Mouse (Mus musculus): ENCODE measurements around the gene Dennd1a. TPM values are rescaled to one million over a fixed set of nuclear protein-coding genes. Genes with fewer than 3 reads are reported as not detected.

The Dennd1a gene
- total and polyA plus RNA-seq, 2 experiments from 2014 or later, result 16.7 to 52.1 TPM

DNA sequence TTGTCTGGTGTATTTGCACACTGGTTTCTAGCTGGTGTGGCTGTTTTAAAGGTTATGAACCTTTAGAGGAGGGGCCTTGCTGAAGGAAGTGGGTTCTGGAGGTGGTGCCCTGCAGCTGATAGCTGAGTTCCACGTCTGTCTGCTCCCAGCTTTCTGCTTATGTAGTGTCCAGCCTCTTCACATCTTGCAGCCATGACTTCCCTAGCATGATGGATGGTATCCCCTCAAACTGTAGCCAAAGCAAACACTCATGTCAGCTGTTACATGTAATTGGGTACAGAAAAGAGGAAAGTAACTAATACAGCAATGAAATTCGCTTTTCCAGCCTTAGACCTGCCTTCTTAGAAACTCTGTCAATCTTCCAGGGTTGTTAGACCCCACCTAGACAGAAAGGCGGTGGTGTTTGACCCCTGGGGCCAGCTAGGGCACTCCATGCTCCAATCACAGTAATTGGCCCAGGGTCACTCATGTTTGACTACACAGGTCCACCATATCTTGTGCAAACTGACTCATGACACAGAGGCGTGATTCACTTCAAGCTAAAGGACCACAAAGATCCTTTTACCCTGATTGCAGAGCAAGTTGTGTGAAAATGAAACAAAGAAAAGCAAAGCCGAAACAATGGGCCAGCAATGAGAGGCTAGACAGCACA is 405.8 kb downstream of the Dennd1a start:
- ATAC-seq (no peak), DNase-seq (no peak)
- Histone ChIP-seq H3K9ac (no peak overlapping the region), H3K27ac (ENCODE audit: low read depth, low read length) (no peak overlapping the region), H3K36me3 (ENCODE audit: insufficient read depth) (no peaks in the 10 kb centered on the region), H3K4me1 (ENCODE audit: insufficient read depth) (no peaks in the 10 kb centered on the region), H3K4me2 (ENCODE audit: low read depth) (no peak overlapping the region), H3K27me3 (ENCODE audit: insufficient read depth, low read length) (no peaks in the 10 kb centered on the region), H3K4me3 (ENCODE audit: low read depth, low read length) (no peak overlapping the region), H3K9me3 (ENCODE audit: low read length) (no peaks in the 10 kb centered on the region)
- no peak for TF ChIP-seq CTCF (IDR thresholded peaks at IDR 0.05; ENCODE audit: low read depth)
- 89% methylated on average over 5 of the region's 5 CpGs for WGBS

- ATAC-seq (peak; percentile 62), DNase-seq (peak; percentile 13)
- Histone ChIP-seq H3K4me1 (ENCODE audit: insufficient read depth) (no peaks in the 10 kb centered on the region), H3K9ac (no peak overlapping the region), H3K4me2 (ENCODE audit: low read depth) (no peak overlapping the region), H3K36me3 (ENCODE audit: insufficient read depth) (no peaks in the 10 kb centered on the region), H3K9me3 (ENCODE audit: low read length) (no peaks in the 10 kb centered on the region), H3K4me3 (ENCODE audit: low read depth, low read length) (no peak overlapping the region), H3K27me3 (ENCODE audit: insufficient read depth, low read length) (no peaks in the 10 kb centered on the region), H3K27ac (ENCODE audit: low read depth, low read length) (no peak overlapping the region)
- no peak for TF ChIP-seq CTCF (IDR thresholded peaks at IDR 0.05; ENCODE audit: low read depth)
- WGBS, result 8% methylated on average over 4 of the region's 4 CpGs
Observed at GRCm38 (mm10) chr2:37879697-37880096, 407.5 kb downstream of the Dennd1a start.

GRCm38 (mm10) chr2:37872791-37873190 is 414.4 kb downstream of the Dennd1a start:
- DNase-seq, result no peak
- no peak overlapping the region for H3K27ac ChIP-seq (ENCODE audit: low read depth, low read length)
- H3K36me3 ChIP-seq (ENCODE audit: insufficient read depth), result no peaks in the 10 kb centered on the region
- 59% methylated on average over 4 of the region's 4 CpGs for WGBS
- H3K4me3 ChIP-seq (ENCODE audit: low read depth, low read length), result no peak overlapping the region
- no peaks in the 10 kb centered on the region for H3K4me1 ChIP-seq (ENCODE audit: insufficient read depth)
- ATAC-seq, result no peak
- no peak overlapping the region for H3K9ac ChIP-seq
- no peaks in the 10 kb centered on the region for H3K27me3 ChIP-seq (ENCODE audit: insufficient read depth, low read length)
- no peak for TF ChIP-seq CTCF (IDR thresholded peaks at IDR 0.05; ENCODE audit: low read depth)
- no peak overlapping the region for H3K4me2 ChIP-seq (ENCODE audit: low read depth)
- H3K9me3 ChIP-seq (ENCODE audit: low read length), result no peaks in the 10 kb centered on the region

GRCm38 (mm10) chr2:37869628-37870027 is 417.6 kb downstream of the Dennd1a start:
- WGBS, result 38% methylated on average over 6 of the region's 6 CpGs
- H3K4me1 ChIP-seq (ENCODE audit: insufficient read depth), result no peaks in the 10 kb centered on the region
- H3K4me3 ChIP-seq (ENCODE audit: low read depth, low read length), result no peak overlapping the region
- no peak overlapping the region for H3K4me2 ChIP-seq (ENCODE audit: low read depth)
- H3K9ac ChIP-seq, result no peak overlapping the region
- peak; percentile 55; the same call in 1 of the 2 replicates for ATAC-seq
- no peak for TF ChIP-seq CTCF (IDR thresholded peaks at IDR 0.05; ENCODE audit: low read depth)
- no peaks in the 10 kb centered on the region for H3K9me3 ChIP-seq (ENCODE audit: low read length)
- peak; percentile 11 for DNase-seq
- no peaks in the 10 kb centered on the region for H3K36me3 ChIP-seq (ENCODE audit: insufficient read depth)
- no peak overlapping the region for H3K27ac ChIP-seq (ENCODE audit: low read depth, low read length)
- H3K27me3 ChIP-seq (ENCODE audit: insufficient read depth, low read length), result no peaks in the 10 kb centered on the region

- Histone ChIP-seq H3K27ac (ENCODE audit: low read depth, low read length) (no peak overlapping the region), H3K4me2 (ENCODE audit: low read depth) (no peak overlapping the region), H3K9ac (no peak overlapping the region), H3K9me3 (ENCODE audit: low read length) (no peaks in the 10 kb centered on the region), H3K4me3 (ENCODE audit: low read depth, low read length) (no peak overlapping the region), H3K4me1 (ENCODE audit: insufficient read depth) (no peaks in the 10 kb centered on the region), H3K27me3 (ENCODE audit: insufficient read depth, low read length) (no peaks in the 10 kb centered on the region), H3K36me3 (ENCODE audit: insufficient read depth) (no peaks in the 10 kb centered on the region)
- ATAC-seq (no peak), DNase-seq (no peak)
- 80% methylated on average over 5 of the region's 5 CpGs for WGBS
- no peak for TF ChIP-seq CTCF (IDR thresholded peaks at IDR 0.05; ENCODE audit: low read depth)
Observed at GRCm38 (mm10) chr2:37867387-37867786, 419.8 kb downstream of the Dennd1a start.

DNA sequence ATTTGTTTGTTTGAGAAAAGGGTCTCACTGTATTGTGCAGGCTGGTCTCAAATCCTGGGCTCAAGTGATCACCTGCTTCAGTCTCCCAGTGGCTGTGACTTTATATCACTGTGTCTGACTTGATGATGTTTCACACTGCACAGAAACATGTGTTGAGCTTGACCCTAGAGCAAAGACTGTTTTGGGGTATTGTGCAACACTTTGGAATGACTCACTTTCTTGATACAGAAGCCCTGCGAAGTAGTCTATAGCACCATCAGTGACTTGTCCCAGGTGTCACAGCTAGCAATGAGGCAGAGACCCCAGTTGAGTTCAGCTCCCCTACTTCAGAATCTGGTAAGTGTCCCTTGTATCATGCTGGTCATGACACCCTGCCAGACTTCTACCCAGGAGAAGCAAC is 429.7 kb downstream of the Dennd1a start:
- TF ChIP-seq CTCF (IDR thresholded peaks at IDR 0.05; ENCODE audit: low read depth), result no peak
- Histone ChIP-seq H3K9ac (no peak overlapping the region), H3K4me1 (ENCODE audit: insufficient read depth) (no peaks in the 10 kb centered on the region), H3K36me3 (ENCODE audit: insufficient read depth) (0 out of 2 replicates have a peak, but pooled peaks cover 3% of the 10 kb centered on the region), H3K27ac (ENCODE audit: low read depth, low read length) (no peak overlapping the region), H3K27me3 (ENCODE audit: insufficient read depth, low read length) (no peaks in the 10 kb centered on the region), H3K9me3 (ENCODE audit: low read length) (no peaks in the 10 kb centered on the region), H3K4me2 (ENCODE audit: low read depth) (no peak overlapping the region), H3K4me3 (ENCODE audit: low read depth, low read length) (no peak overlapping the region)
- 100% methylated on average over 1 of the region's 1 CpGs for WGBS
- no peak for ATAC-seq
- no peak for DNase-seq

- no peak overlapping the region for H3K4me3 ChIP-seq (ENCODE audit: low read depth, low read length)
- H3K27me3 ChIP-seq (ENCODE audit: insufficient read depth, low read length), result no peaks in the 10 kb centered on the region
- no peak for TF ChIP-seq CTCF (IDR thresholded peaks at IDR 0.05; ENCODE audit: low read depth)
- no peak overlapping the region for H3K4me2 ChIP-seq (ENCODE audit: low read depth)
- H3K36me3 ChIP-seq (ENCODE audit: insufficient read depth), result 0 out of 2 replicates have a peak, but pooled peaks cover 3% of the 10 kb centered on the region
- DNase-seq, result no peak
- ATAC-seq, result no peak
- no peaks in the 10 kb centered on the region for H3K4me1 ChIP-seq (ENCODE audit: insufficient read depth)
- no peak overlapping the region for H3K9ac ChIP-seq
- WGBS, result 89% methylated on average over 3 of the region's 3 CpGs
- H3K9me3 ChIP-seq (ENCODE audit: low read length), result no peaks in the 10 kb centered on the region
- no peak overlapping the region for H3K27ac ChIP-seq (ENCODE audit: low read depth, low read length)
Observed at GRCm38 (mm10) chr2:37856955-37857354, 430.2 kb downstream of the Dennd1a start.

Data from forebrain, postnatal 0 days (tissue).